ENCODE assay signal across 8 mouse cellular contexts in the genomic region with DNA sequence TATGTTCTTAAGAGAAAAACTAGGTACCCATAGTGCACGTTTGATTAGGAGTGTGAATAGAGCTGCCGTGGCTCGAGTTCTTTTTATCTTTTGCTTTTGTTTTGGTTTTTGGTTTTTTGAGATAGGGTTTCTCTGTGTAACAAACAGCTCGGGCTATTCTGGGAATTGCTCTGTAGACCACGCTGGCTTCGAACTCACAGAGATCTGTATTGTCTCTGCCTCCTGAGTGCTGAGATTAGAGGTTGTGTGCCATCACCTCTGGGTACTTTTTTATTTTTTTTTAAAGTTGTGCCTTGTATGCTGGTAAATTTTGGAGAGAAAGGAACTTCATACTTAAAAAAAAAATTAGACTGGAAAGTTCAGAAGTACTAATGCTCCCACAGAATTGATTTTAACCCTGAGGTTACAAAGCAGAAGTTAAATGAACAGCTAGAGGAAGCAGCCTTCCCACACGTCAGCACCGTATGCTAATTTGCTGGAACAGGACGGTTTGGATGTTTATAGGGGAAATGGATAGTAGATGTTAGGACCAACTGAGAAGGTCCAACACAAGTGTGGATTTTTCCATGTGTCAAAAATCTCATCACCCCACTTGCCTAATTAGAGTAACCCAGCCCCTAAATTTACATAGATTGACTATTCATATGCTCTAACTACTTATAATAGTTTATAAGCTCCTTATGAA. TPM values are rescaled to one million over a fixed set of nuclear protein-coding genes. Genes with fewer than 3 reads are reported as not detected.
DNase-seq lines count a peak whose midpoint lies in the region; ATAC-seq lines count a peak whose summit lies in the region.

No protein-coding gene starts in this region.

- 30% methylated on average over 9 of the region's 9 CpGs for WGBS in heart, embryonic 16.5 days
- 56% methylated on average over 9 of the region's 9 CpGs for WGBS in intestine, embryonic 16.5 days
- 34% methylated on average over 9 of the region's 9 CpGs for WGBS in midbrain, embryonic 16.5 days

- H3K4me1 ChIP-seq in heart, embryonic 16.5 days (ENCODE audit: control insufficient read depth, insufficient read depth, low read length): peaks cover 28% of the 10 kb centered on the region
- H3K4me1 ChIP-seq in brown adipose tissue, adult 24 weeks (ENCODE audit: control insufficient read depth, insufficient read depth, insufficient read length, low read length): no peaks in the 10 kb centered on the region; the same call in 1 of the 2 replicates
- H3K4me1 ChIP-seq in intestine, embryonic 16.5 days (ENCODE audit: control insufficient read depth, insufficient read depth, low read length): peaks cover 21% of the 10 kb centered on the region
- H3K4me1 ChIP-seq in midbrain, embryonic 16.5 days (ENCODE audit: control insufficient read depth, insufficient read depth, low read length): peaks cover 30% of the 10 kb centered on the region

- H3K4me2 ChIP-seq in heart, embryonic 16.5 days (ENCODE audit: low read depth, low read length): peak overlapping the region; percentile 92
- H3K4me2 ChIP-seq in intestine, embryonic 16.5 days (ENCODE audit: low read depth, low read length): peak overlapping the region; percentile 92
- peak overlapping the region; percentile 93 for H3K4me2 ChIP-seq in midbrain, embryonic 16.5 days (ENCODE audit: low read length)

- H3K4me3 ChIP-seq in heart, embryonic 16.5 days (ENCODE audit: low read length): peak overlapping the region; percentile 85
- H3K4me3 ChIP-seq in brown adipose tissue, adult 24 weeks (ENCODE audit: insufficient read depth, low read depth, low read length): peak overlapping the region; percentile 88
- H3K4me3 ChIP-seq in intestine, embryonic 16.5 days (ENCODE audit: low read length): peak overlapping the region; percentile 77
- H3K4me3 ChIP-seq in midbrain, embryonic 16.5 days (ENCODE audit: low read depth, low read length): peak overlapping the region; percentile 91

- H3K36me3 ChIP-seq in heart, embryonic 16.5 days (ENCODE audit: control insufficient read depth, insufficient read depth): peaks cover 3% of the 10 kb centered on the region; the same call in 1 of the 2 replicates
- no peaks in the 10 kb centered on the region for H3K36me3 ChIP-seq in intestine, embryonic 16.5 days (ENCODE audit: control insufficient read depth, insufficient read depth, low read length)
- no peaks in the 10 kb centered on the region for H3K36me3 ChIP-seq in midbrain, embryonic 16.5 days (ENCODE audit: control insufficient read depth, insufficient read depth, low read length)

- no peaks in the 10 kb centered on the region for H3K9me3 ChIP-seq in heart, embryonic 16.5 days (replicated peaks; ENCODE audit: control insufficient read depth, low read length)
- H3K9me3 ChIP-seq in intestine, embryonic 16.5 days (ENCODE audit: control insufficient read depth, low read length): no peaks in the 10 kb centered on the region
- H3K9me3 ChIP-seq in midbrain, embryonic 16.5 days (replicated peaks; ENCODE audit: control insufficient read depth, low read length, poor library complexity, severe bottlenecking): no peaks in the 10 kb centered on the region

- no peak for ATAC-seq in heart, embryonic 16.5 days (replicated peaks; ENCODE audit: extremely low read depth, insufficient read depth, low FRiP score)
- ATAC-seq in intestine, embryonic 16.5 days: no peak
- no peak for ATAC-seq in midbrain, embryonic 16.5 days

- no peaks in the 10 kb centered on the region for H3K27me3 ChIP-seq in heart, embryonic 16.5 days (ENCODE audit: control insufficient read depth, insufficient read depth, low read length)
- no peaks in the 10 kb centered on the region for H3K27me3 ChIP-seq in intestine, embryonic 16.5 days (replicated peaks; ENCODE audit: control insufficient read depth, insufficient read depth, low read length)
- no peaks in the 10 kb centered on the region for H3K27me3 ChIP-seq in midbrain, embryonic 16.5 days (ENCODE audit: control insufficient read depth, insufficient read depth, low read depth, low read length)

- H3K27ac ChIP-seq in heart, embryonic 16.5 days (ENCODE audit: low read length): no peak overlapping the region; the same call in 1 of the 2 replicates
- no peak overlapping the region for H3K27ac ChIP-seq in brown adipose tissue, adult 24 weeks (replicated peaks; ENCODE audit: low read depth, low read length)
- no peak overlapping the region for H3K27ac ChIP-seq in intestine, embryonic 16.5 days (ENCODE audit: low read length)
- no peak overlapping the region for H3K27ac ChIP-seq in midbrain, embryonic 16.5 days (ENCODE audit: low read length)

- intact Hi-C loops in heart, postnatal 10 days (cut with DNase I): loop anchor here (5.0 kb wide), 1 partner anchor 1625 kb away; no protein-coding TSS in a partner anchor

- DNase-seq in heart, postnatal 10 days: no peak
- no peak for DNase-seq in layer of hippocampus, adult 18-20 months (ENCODE audit: low spot score in 2 of 2)
- DNase-seq in urinary bladder, postnatal 10 days (ENCODE audit: low spot score): no peak
- DNase-seq in thymus, postnatal 36 days: no peak

- H3K9ac ChIP-seq in heart, embryonic 16.5 days (ENCODE audit: low read length): peak overlapping the region; percentile 92
- peak overlapping the region; percentile 94 for H3K9ac ChIP-seq in intestine, embryonic 16.5 days (ENCODE audit: low read depth, low read length)
- no peak overlapping the region for H3K9ac ChIP-seq in midbrain, embryonic 16.5 days (ENCODE audit: low read depth, low read length)

RNA-seq across cellular contexts. Expression of a gene that starts 2.5 kb away (rescaled TPM):
- 14.7 TPM in 2 replicates for polyA plus RNA-seq in heart, embryonic 16.5 days (2015; fragmentation: Nextera tagmentation; extraction: Ambion mirVana)
- 10 to 100 TPM; 45.1 to 53.5 TPM for total RNA-seq in heart, postnatal 10 days (2021)
- polyA plus RNA-seq in brown adipose tissue, adult 24 weeks (2012; ENCODE audit: insufficient read depth, insufficient read length, missing spikeins): 17.1 and 20.7 TPM in 2 replicates
- polyA plus RNA-seq in intestine, embryonic 16.5 days (2015; fragmentation: Nextera tagmentation; extraction: Ambion mirVana): 10.6 and 12.4 TPM in 2 replicates
- 20.7 and 22.6 TPM in 2 replicates for polyA plus RNA-seq in midbrain, embryonic 16.5 days (2015; fragmentation: Nextera tagmentation; extraction: Ambion mirVana)
- total RNA-seq in layer of hippocampus, adult 18-20 months (2021): 10 to 100 TPM; 46.0 to 48.2 TPM

RNA-seq across cellular contexts. Expression of a gene that starts 24.3 kb away (rescaled TPM):
- 9.1 and 10.6 TPM in 2 replicates for polyA plus RNA-seq in heart, embryonic 16.5 days (2015; fragmentation: Nextera tagmentation; extraction: Ambion mirVana)
- 1 to 10 TPM; 4.3 to 4.8 TPM for total RNA-seq in heart, postnatal 10 days (2021)
- 3.5 and 4.8 TPM in 2 replicates for polyA plus RNA-seq in brown adipose tissue, adult 24 weeks (2012; ENCODE audit: insufficient read depth, insufficient read length, missing spikeins)
- 8.1 and 9.5 TPM in 2 replicates for polyA plus RNA-seq in intestine, embryonic 16.5 days (2015; fragmentation: Nextera tagmentation; extraction: Ambion mirVana)
- polyA plus RNA-seq in midbrain, embryonic 16.5 days (2015; fragmentation: Nextera tagmentation; extraction: Ambion mirVana): 44.7 and 46.8 TPM in 2 replicates
- total RNA-seq in layer of hippocampus, adult 18-20 months (2021): 10 to 100 TPM; 26.2 to 28.1 TPM

RNA-seq across cellular contexts. Expression of a gene that starts 58.9 kb away (rescaled TPM):
- polyA plus RNA-seq in heart, embryonic 16.5 days (2015; fragmentation: Nextera tagmentation; extraction: Ambion mirVana): 8.9 and 9.9 TPM in 2 replicates
- 10 to 100 TPM; 15.9 to 24.3 TPM for total RNA-seq in heart, postnatal 10 days (2021)
- polyA plus RNA-seq in brown adipose tissue, adult 24 weeks (2012; ENCODE audit: insufficient read depth, insufficient read length, missing spikeins): 2.8 and 22.1 TPM in 2 replicates
- polyA plus RNA-seq in intestine, embryonic 16.5 days (2015; fragmentation: Nextera tagmentation; extraction: Ambion mirVana): 2.8 and 3.5 TPM in 2 replicates
- 4.2 and 5.5 TPM in 2 replicates for polyA plus RNA-seq in midbrain, embryonic 16.5 days (2015; fragmentation: Nextera tagmentation; extraction: Ambion mirVana)
- total RNA-seq in layer of hippocampus, adult 18-20 months (2021): 1 to 10 TPM; 3.4 to 3.7 TPM
